In genomic region chr15:67467404-67468345, GRCm38 (mm10) we compare ENCODE assay signal across 14 mouse cellular contexts.
"Had no signal": no experiment of that assay in that cellular context is flagged by ENCODE, and none has a peak within 500 bp of the region (broad histone marks: within the 10 kb centered on the region; RNA-seq: fewer than 3 reads in every experiment).

No protein-coding gene starts in this region.

- H3K9ac ChIP-seq: liver, embryonic 13.5 days; liver, postnatal 0 days; lung, embryonic 15.5 days; midbrain, embryonic 15.5 days had no signal

- H3K27ac ChIP-seq: kidney, postnatal 0 days; left cerebral cortex, adult 2 months; liver, embryonic 13.5 days; lung, embryonic 15.5 days; macrophage; midbrain, embryonic 15.5 days had no signal

- DNase-seq: kidney, adult 9 months; liver; liver, embryonic 13.5 days; liver, postnatal 0 days; lung, postnatal 14 days; right cerebral cortex, postnatal 14 days; thymus, postnatal 14 days had no signal

- H3K27me3 ChIP-seq: liver, embryonic 13.5 days; lung, embryonic 15.5 days; megakaryocyte, embryonic 14.5 days; midbrain, embryonic 15.5 days had no signal

- H3K4me3 ChIP-seq: left cerebral cortex, adult 2 months; liver, embryonic 13.5 days; lung, embryonic 15.5 days; megakaryocyte, embryonic 14.5 days; midbrain, embryonic 15.5 days had no signal

- H3K9me3 ChIP-seq: liver, embryonic 13.5 days; lung, embryonic 15.5 days; megakaryocyte, embryonic 14.5 days; midbrain, embryonic 15.5 days had no signal

- ATAC-seq: liver, postnatal 0 days; midbrain, embryonic 15.5 days had no signal

- H3K4me1 ChIP-seq: liver, embryonic 13.5 days; lung, embryonic 15.5 days; midbrain, embryonic 15.5 days had no signal

- H3K36me3 ChIP-seq: liver, embryonic 13.5 days; lung, embryonic 15.5 days; midbrain, embryonic 15.5 days had no signal

- H3K4me2 ChIP-seq: liver, embryonic 13.5 days; lung, embryonic 15.5 days; midbrain, embryonic 11.5 days; midbrain, embryonic 15.5 days had no signal
